ENCODE assay signal across 27 mouse cellular contexts in genomic region chr12:40698330-40698729, GRCm38 (mm10).
DNase-seq lines count a peak whose midpoint lies in the region; ATAC-seq lines count a peak whose summit lies in the region.
"Had no signal": no experiment of that assay in that cellular context is flagged by ENCODE, and none has a peak within 500 bp of the region (broad histone marks: within the 10 kb centered on the region; RNA-seq: fewer than 3 reads in every experiment).

No protein-coding gene starts in this region.

- no peak overlapping the region for H3K27ac ChIP-seq in forebrain, embryonic 14.5 days (ENCODE audit: low read depth, low read length)
- H3K27ac ChIP-seq in forebrain, embryonic 10.5 days, result no peak overlapping the region
- H3K27ac ChIP-seq: embryonic facial prominence, embryonic 12.5 days; embryonic facial prominence, embryonic 15.5 days; heart, adult 2 months; heart, embryonic 10.5 days; heart, embryonic 13.5 days; hindbrain, embryonic 12.5 days; hindbrain, embryonic 15.5 days had no signal

- no peak overlapping the region for H3K9ac ChIP-seq in forebrain, embryonic 14.5 days (ENCODE audit: low read length)
- H3K9ac ChIP-seq: embryonic facial prominence, embryonic 12.5 days; embryonic facial prominence, embryonic 15.5 days; heart, embryonic 13.5 days; hindbrain, embryonic 12.5 days; hindbrain, embryonic 15.5 days had no signal

- 65% methylated on average over 4 of the region's 4 CpGs for WGBS in forebrain, embryonic 14.5 days
- WGBS in forebrain, embryonic 10.5 days, result 93% methylated on average over 4 of the region's 4 CpGs

- ATAC-seq in forebrain, embryonic 14.5 days, result 0 out of 2 replicates have a peak, but pooled peaks have one; percentile 29
- ATAC-seq: intestine, postnatal 0 days; Patski had no signal

- no peaks in the 10 kb centered on the region for H3K27me3 ChIP-seq in forebrain, embryonic 14.5 days (replicated peaks; ENCODE audit: control insufficient read depth, insufficient read depth, low read length)
- H3K27me3 ChIP-seq in forebrain, embryonic 10.5 days (ENCODE audit: poor library complexity, severe bottlenecking), result no peaks in the 10 kb centered on the region
- H3K27me3 ChIP-seq: CH12.LX; embryonic facial prominence, embryonic 12.5 days; embryonic facial prominence, embryonic 15.5 days; heart, embryonic 13.5 days; hindbrain, embryonic 12.5 days; hindbrain, embryonic 15.5 days; Patski had no signal

- H3K4me2 ChIP-seq in forebrain, embryonic 14.5 days (ENCODE audit: low read length), result no peak overlapping the region
- H3K4me2 ChIP-seq: embryonic facial prominence, embryonic 12.5 days; embryonic facial prominence, embryonic 15.5 days; heart, embryonic 13.5 days; hindbrain, embryonic 12.5 days; hindbrain, embryonic 15.5 days had no signal

- H3K36me3 ChIP-seq in forebrain, embryonic 14.5 days (ENCODE audit: control insufficient read depth, insufficient read depth, low read length), result no peaks in the 10 kb centered on the region
- H3K36me3 ChIP-seq in forebrain, embryonic 10.5 days (replicated peaks), result no peaks in the 10 kb centered on the region
- H3K36me3 ChIP-seq: embryonic facial prominence, embryonic 12.5 days; embryonic facial prominence, embryonic 15.5 days; G1E; heart, embryonic 10.5 days; heart, embryonic 13.5 days; hindbrain, embryonic 15.5 days had no signal

- DNase-seq in forebrain, embryonic 14.5 days (ENCODE audit: low spot score), result peak; percentile 58
- no peak for DNase-seq in forebrain, embryonic 10.5 days (ENCODE audit: extremely low spot score, low spot score)
- DNase-seq in brain, adult 2 months (ENCODE audit: low read depth, low spot score), result peak; percentile 38
- peak; percentile 28 for DNase-seq in brain, embryonic 18.5 days (ENCODE audit: low read depth, low spot score)
- peak; percentile 13 for DNase-seq in telencephalon, adult 2 months (ENCODE audit: low read depth, low spot score)
- DNase-seq in heart, postnatal 4 days, result no peak
- no peak for DNase-seq in kidney, postnatal 25 days
- DNase-seq: adrenal gland, postnatal 14 days; B cell, adult 2 months; cerebellum, adult 11 months; cerebellum, adult 2 months; cerebellum, adult 9-11 months; cerebellum, postnatal 25 days; gastrocnemius, postnatal 10 days; gastrocnemius, postnatal 36 days; heart, adult 2 months; heart, postnatal 14 days had no signal

- no peaks in the 10 kb centered on the region for H3K9me3 ChIP-seq in forebrain, embryonic 14.5 days (replicated peaks; ENCODE audit: control insufficient read depth, low read length)
- H3K9me3 ChIP-seq in forebrain, embryonic 10.5 days, result no peaks in the 10 kb centered on the region
- H3K9me3 ChIP-seq: embryonic facial prominence, embryonic 12.5 days; embryonic facial prominence, embryonic 15.5 days; G1E; heart, embryonic 10.5 days; heart, embryonic 13.5 days; hindbrain, embryonic 12.5 days; hindbrain, embryonic 15.5 days had no signal

- H3K4me3 ChIP-seq in forebrain, embryonic 14.5 days (ENCODE audit: low read depth, low read length), result no peak overlapping the region
- no peak overlapping the region for H3K4me3 ChIP-seq in forebrain, embryonic 10.5 days
- H3K4me3 ChIP-seq: embryonic facial prominence, embryonic 12.5 days; embryonic facial prominence, embryonic 15.5 days; heart, adult 2 months; heart, embryonic 10.5 days; heart, embryonic 13.5 days; hindbrain, embryonic 12.5 days; hindbrain, embryonic 15.5 days had no signal

- no peaks in the 10 kb centered on the region for H3K4me1 ChIP-seq in forebrain, embryonic 14.5 days (ENCODE audit: control insufficient read depth, insufficient read depth, low read length)
- peaks cover 6% of the 10 kb centered on the region; the same call in 1 of the 2 replicates for H3K4me1 ChIP-seq in forebrain, embryonic 10.5 days
- H3K4me1 ChIP-seq: embryonic facial prominence, embryonic 12.5 days; heart, embryonic 10.5 days; hindbrain, embryonic 12.5 days had no signal

Comparison
In these comparisons a context has a peak if more than half of its experiments do, and no peak if none do; other contexts are left out.
1. DNase-seq: peak in forebrain, embryonic 14.5 days (single experiment), brain, adult 2 months (single experiment), brain, embryonic 18.5 days (single experiment) and telencephalon, adult 2 months (single experiment); none in forebrain, embryonic 10.5 days (single experiment), heart, postnatal 4 days (single experiment) and kidney, postnatal 25 days (0 of 2).